Mouse (Mus musculus) spleen, postnatal 10 days (tissue): ENCODE results near the gene Sh2d4b.
A peak's percentile ranks its signal among the peaks of the same experiment; 100 is the strongest.

ENCODE experiments used
- DNase-seq, 2 experiments: peaks; one replicate each; pipeline ENCODE4 v3.0.0; 2021 to 2022; ENCODE audit warnings: low spot score in 2 of 2

Gene Sh2d4b

GRCm38 (mm10) chr14:40837397-40837796 lies 55.7 kb downstream of the Sh2d4b start:
- no peak for DNase-seq

GRCm38 (mm10) chr14:40830505-40830904 lies 62.6 kb downstream of the Sh2d4b start:
- DNase-seq: no peak

GRCm38 (mm10) chr14:40830094-40830493 lies 63.0 kb downstream of the Sh2d4b start:
- DNase-seq: no peak

- no peak for DNase-seq
Observed at GRCm38 (mm10) chr14:40818051-40818450, 75.0 kb downstream of the Sh2d4b start.

GRCm38 (mm10) chr14:40816715-40817114 lies 76.4 kb downstream of the Sh2d4b start:
- DNase-seq: no peak

GRCm38 (mm10) chr14:40791606-40792005 lies 101.5 kb downstream of the Sh2d4b start:
- DNase-seq: peak in 1 of 2 experiments; percentile 36

GRCm38 (mm10) chr14:40789110-40789509 lies 104.0 kb downstream of the Sh2d4b start:
- DNase-seq: peak in 1 of 2 experiments; percentile 32

- DNase-seq: no peak
Observed at GRCm38 (mm10) chr14:40769097-40770090, 123.7 kb downstream of the Sh2d4b start.
